Mouse (Mus musculus) CH12.LX (cell line): ENCODE results near the gene Morf4l1. TPM values are rescaled to one million over a fixed set of nuclear protein-coding genes. Genes with fewer than 3 reads are reported as not detected.

ENCODE experiments used
- DNase-seq: peaks from one replicate; pipeline ENCODE4 v3.0.0-alpha.2; 2013; ENCODE audit errors: extremely low read depth
- H3K27ac ChIP-seq: 2 replicates; pipeline ENCODE4 v1.5.1; 2012; ENCODE audit warnings: low read depth, mild to moderate bottlenecking, control low read depth, moderate library complexity; ENCODE audit not compliant: insufficient read depth
- H3K27me3 ChIP-seq: replicated peaks from 2 replicates; pipeline ENCODE3; 2012; ENCODE audit warnings: inconsistent platforms
- H3K36me3 ChIP-seq, 2 experiments: replicated peaks in 1 of 2; 2 replicates each; pipeline versions ENCODE3 to v1.6.1; 2012; ENCODE audit warnings: inconsistent platforms in 1 of 2, low read length in 1 of 2, mild to moderate bottlenecking in 1 of 2, mixed read lengths in 1 of 2, moderate library complexity in 1 of 2; ENCODE audit not compliant: control insufficient read depth in 1 of 2, insufficient read depth in 1 of 2
- H3K4me1 ChIP-seq, 2 experiments: 2 replicates each; pipeline ENCODE4 v1.6.1; 2012; ENCODE audit warnings: inconsistent platforms in 1 of 2, moderate library complexity in 1 of 2; ENCODE audit not compliant: insufficient read depth in 2 of 2, control insufficient read depth in 1 of 2
- H3K4me2 ChIP-seq: 2 replicates; pipeline ENCODE4 v1.6.1; 2012; ENCODE audit warnings: low read depth, mild to moderate bottlenecking, control low read depth; ENCODE audit not compliant: poor library complexity, insufficient read depth, severe bottlenecking
- H3K4me3 ChIP-seq, 3 experiments: fragments of 150-350 bp in 1 of 3; sonication (generic) in 1 of 3; replicated peaks in 1 of 3; 2 replicates each; pipeline versions ENCODE3 to v1.5.1; 2011 to 2012; ENCODE audit warnings: low read depth in 2 of 3, low read length in 2 of 3, mild to moderate bottlenecking in 2 of 3, moderate library complexity in 2 of 3, control low read depth in 1 of 3, improper control_type of control experiment in 1 of 3, inconsistent platforms in 1 of 3, mixed read lengths in 1 of 3; ENCODE audit not compliant: poor library complexity in 1 of 3
- H3K79me2 ChIP-seq: replicated peaks from 2 replicates; pipeline ENCODE4 v1.6.1; 2012; ENCODE audit warnings: mild to moderate bottlenecking, moderate library complexity; ENCODE audit not compliant: control insufficient read depth, poor library complexity, insufficient read depth, severe bottlenecking; ENCODE audit errors: extremely low read depth
- H3K9ac ChIP-seq: 2 replicates; pipeline ENCODE4 v1.6.1; 2012; ENCODE audit warnings: low read depth, mild to moderate bottlenecking, control low read depth, moderate library complexity; ENCODE audit not compliant: insufficient read depth
- H3K9me3 ChIP-seq: replicated peaks from 2 replicates; pipeline ENCODE3; 2012; ENCODE audit warnings: low read length, inconsistent platforms, mixed read lengths
- CHD1 ChIP-seq: IDR thresholded peaks from 2 replicates; pipeline ENCODE4 v1.6.1; 2012; ENCODE audit warnings: low read depth, low read length, improper control_type of control experiment, inconsistent platforms
- CHD2 ChIP-seq: IDR thresholded peaks from 2 replicates; pipeline ENCODE4 v1.6.1; 2011; ENCODE audit warnings: low read length, improper control_type of control experiment
- E2F4 ChIP-seq: IDR thresholded peaks from 2 replicates; pipeline ENCODE4 v1.6.1; 2011; ENCODE audit warnings: low read depth, low read length, improper control_type of control experiment; ENCODE audit not compliant: insufficient replicate concordance
- EP300 ChIP-seq: IDR thresholded peaks from 2 replicates; pipeline ENCODE4 v1.6.1; 2011; ENCODE audit warnings: low read length, improper control_type of control experiment
- ETS1 ChIP-seq: conservative IDR thresholded peaks from 2 replicates; pipeline ENCODE4 v1.6.1; 2012; ENCODE audit warnings: low read depth, mild to moderate bottlenecking, inconsistent platforms, low read length, improper control_type of control experiment, moderate library complexity
- HCFC1 ChIP-seq: IDR thresholded peaks from 2 replicates; pipeline ENCODE4 v1.6.1; 2012; ENCODE audit warnings: low read depth, mild to moderate bottlenecking, inconsistent platforms, low read length, improper control_type of control experiment
- JUN ChIP-seq: IDR thresholded peaks from 2 replicates; pipeline ENCODE4 v1.6.1; 2011; ENCODE audit warnings: low read depth, mild to moderate bottlenecking, low read length, improper control_type of control experiment, moderate library complexity; ENCODE audit not compliant: insufficient read depth
- JUND ChIP-seq: conservative IDR thresholded peaks from 2 replicates; pipeline ENCODE4 v1.6.1; 2011; ENCODE audit warnings: low read depth, low read length, improper control_type of control experiment
- MAX ChIP-seq: IDR thresholded peaks from 2 replicates; pipeline ENCODE4 v1.6.1; 2011; ENCODE audit warnings: low read length, improper control_type of control experiment
- MAZ ChIP-seq: IDR thresholded peaks from 2 replicates; pipeline ENCODE4 v1.6.1; 2012; ENCODE audit warnings: low read depth, mild to moderate bottlenecking, inconsistent platforms, low read length, improper control_type of control experiment, moderate library complexity
- MXI1 ChIP-seq: IDR thresholded peaks from 2 replicates; pipeline ENCODE4 v1.6.1; 2011; ENCODE audit warnings: mild to moderate bottlenecking, low read depth, low read length, improper control_type of control experiment
- NELFE ChIP-seq: IDR thresholded peaks from 2 replicates; pipeline ENCODE4 v1.6.1; 2011; ENCODE audit warnings: low read depth, low read length, improper control_type of control experiment
- PAX5 ChIP-seq: IDR thresholded peaks from 2 replicates; pipeline ENCODE4 v1.6.1; 2012; ENCODE audit warnings: low read length, inconsistent platforms, mixed read lengths
- POLR2AphosphoS2 ChIP-seq: IDR thresholded peaks from 2 replicates; pipeline ENCODE4 v1.6.1; 2011; ENCODE audit warnings: low read depth, low read length, improper control_type of control experiment
- RCOR1 ChIP-seq: conservative IDR thresholded peaks from 2 replicates; pipeline ENCODE4 v1.6.1; 2012; ENCODE audit warnings: low read depth, mild to moderate bottlenecking, inconsistent platforms, low read length, improper control_type of control experiment
- SIN3A ChIP-seq: IDR thresholded peaks from 2 replicates; pipeline ENCODE4 v1.6.1; 2012; ENCODE audit warnings: low read length, improper control_type of control experiment, inconsistent platforms
- SMC3 ChIP-seq: IDR thresholded peaks from 2 replicates; pipeline ENCODE4 v1.6.1; 2011; ENCODE audit warnings: low read depth, low read length, improper control_type of control experiment
- TCF12 ChIP-seq: IDR thresholded peaks from 2 replicates; pipeline ENCODE4 v1.6.1; 2014; ENCODE audit warnings: low read depth, mild to moderate bottlenecking, inconsistent platforms, low read length, improper control_type of control experiment
- USF1 ChIP-seq: IDR thresholded peaks from 2 replicates; pipeline ENCODE4 v1.6.1; 2014; ENCODE audit warnings: low read depth, mild to moderate bottlenecking, inconsistent platforms, low read length, improper control_type of control experiment
- USF2 ChIP-seq: conservative IDR thresholded peaks from 2 replicates; pipeline ENCODE4 v1.6.1; 2011; ENCODE audit warnings: low read depth, low read length, improper control_type of control experiment
- ZC3H11A ChIP-seq: IDR thresholded peaks from 2 replicates; pipeline ENCODE4 v1.6.1; 2012; ENCODE audit warnings: low read depth, mild to moderate bottlenecking, inconsistent platforms, low read length, improper control_type of control experiment
- ZMIZ1 ChIP-seq: IDR thresholded peaks from 2 replicates; pipeline ENCODE4 v1.6.1; 2012; ENCODE audit warnings: low read depth, mild to moderate bottlenecking, inconsistent platforms, low read length, improper control_type of control experiment
- ZNF384 ChIP-seq: IDR thresholded peaks from 2 replicates; pipeline ENCODE4 v1.6.1; 2012; ENCODE audit warnings: low read depth, low read length, improper control_type of control experiment, inconsistent platforms
- dilution Hi-C: fragments of 300-500 bp; cut with MboI; formaldehyde crosslinking; loops from 2 replicates; pipeline ENCODE4 v1.14.3; 2020; ENCODE audit warnings: low sequenced_read_pairs; ENCODE audit not compliant: extremely low pct_unique_long_range_greater_than_20kb, extremely low pct_ligation_motif_present
- in situ Hi-C: fragments of 300-500 bp; cut with MboI; formaldehyde crosslinking; loops from 3 replicates; pipeline ENCODE4 v1.14.3; 2019; ENCODE audit warnings: low sequenced_read_pairs, low pct_ligation_motif_present, low pct_unique_long_range_greater_than_20kb, mixed read lengths
- polyA plus RNA-seq: library from polyadenylated mRNA; unstranded; fragments of >175 nt; gene quantifications from 2 replicates; pipeline ENCODE4 v1.2.1, GENCODE M21; 2012; ENCODE audit warnings: low read depth; ENCODE audit not compliant: insufficient read length
- total RNA-seq, 2 experiments: library from RNA; depleted of rRNA; stranded (reverse); fragments of 300-350 nt in 1 of 2; fragments of >200 nt in 1 of 2; gene quantifications; 2 replicates each; pipeline ENCODE4 v1.2.3; 2012 to 2014

The Morf4l1 gene
- total and polyA plus RNA-seq, 3 experiments = 127 to 233 (median 225) TPM

DNA sequence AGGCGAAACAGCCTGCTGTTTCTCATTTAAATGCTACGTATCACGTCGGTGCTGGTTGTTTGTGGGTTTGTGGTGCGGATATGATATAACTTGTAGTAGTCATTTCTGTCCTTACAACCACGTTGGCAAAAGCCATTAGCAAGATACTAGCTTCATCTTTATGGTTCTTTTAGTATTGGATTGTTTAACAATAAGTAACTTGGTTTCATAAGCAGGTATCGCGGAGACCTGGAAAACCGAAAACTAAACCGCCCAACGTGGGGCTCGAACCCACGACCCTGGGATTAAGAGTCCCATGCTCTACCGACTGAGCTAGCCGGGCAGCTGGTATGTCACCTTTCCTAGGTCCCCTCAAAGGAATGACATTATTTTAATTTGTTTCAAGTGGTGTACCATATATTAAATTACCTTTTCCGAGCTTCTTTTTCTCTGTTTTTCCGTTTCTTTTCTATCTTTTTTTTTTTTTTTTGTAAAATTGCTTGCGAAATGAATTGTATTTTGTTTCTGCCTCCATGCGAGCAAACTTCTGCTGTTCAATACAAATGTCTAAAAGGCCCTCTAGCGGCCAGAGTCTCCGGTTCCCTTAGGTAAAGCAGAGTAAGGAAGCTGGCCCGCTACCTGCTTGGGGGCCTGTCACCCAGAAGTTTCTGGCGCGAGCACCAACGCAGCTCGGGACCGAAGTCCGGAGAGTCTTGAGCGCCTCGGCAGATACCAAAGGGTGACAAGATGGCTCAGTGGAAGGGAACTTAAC is 11.9 kb upstream of the Morf4l1 start (continued):
- TF ChIP-seq SMC3 = peak; percentile 62
- TF ChIP-seq PAX5 = no peak
- no peak for TF ChIP-seq RCOR1
- no peak; the same call in 1 of the 2 replicates for TF ChIP-seq EP300
- peak; percentile 22 for TF ChIP-seq HCFC1
- no peak for TF ChIP-seq SIN3A
- TF ChIP-seq CHD2 = no peak
- peak; percentile 74 for TF ChIP-seq JUN
- TF ChIP-seq NELFE = no peak
- TF ChIP-seq E2F4 = peak; percentile 86
- no peak for TF ChIP-seq POLR2AphosphoS2
- TF ChIP-seq ETS1 = peak; percentile 52; the same call in 1 of the 2 replicates
- TF ChIP-seq JUND = peak; percentile 97
- no peak for TF ChIP-seq CHD1
- 0 out of 2 replicates have a peak, but pooled peaks have one; percentile 14 for TF ChIP-seq ZC3H11A
- TF ChIP-seq USF1 = no peak
- TF ChIP-seq TCF12 = 0 out of 2 replicates have a peak, but pooled peaks have one; percentile 38
- TF ChIP-seq USF2 = no peak

DNA sequence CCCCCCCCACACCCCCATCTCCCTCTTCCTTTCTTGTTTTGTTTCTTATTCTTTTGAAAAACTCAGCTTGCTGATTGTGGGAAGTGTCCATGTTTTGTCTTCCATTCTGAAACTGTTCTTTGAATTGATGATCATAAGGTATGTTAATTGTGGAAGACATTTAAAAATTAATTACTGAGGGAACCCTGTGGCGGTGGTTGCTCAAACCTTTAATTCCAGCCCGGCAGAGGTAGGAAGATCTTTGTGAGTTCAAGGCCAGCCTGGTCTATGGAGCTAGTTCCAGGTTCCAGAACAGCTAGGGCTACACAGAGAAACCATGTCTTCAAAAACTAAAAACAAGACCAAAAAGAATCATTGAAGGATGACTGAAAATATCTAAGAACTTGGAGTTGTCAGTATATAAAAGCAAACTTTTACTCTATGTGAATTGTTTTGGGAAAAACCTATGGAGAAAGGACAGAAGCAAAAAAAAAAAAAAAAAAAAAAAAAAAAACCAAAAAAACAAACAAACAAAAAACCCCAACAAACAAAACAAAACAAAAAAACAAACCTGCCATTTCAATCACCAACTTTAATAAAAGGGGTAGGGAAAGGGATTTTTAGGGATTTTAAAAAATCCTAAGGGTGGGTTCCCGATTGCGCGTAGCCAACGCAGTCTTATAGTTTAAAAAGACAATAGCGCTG is 11.0 kb upstream of the Morf4l1 start:
- Histone ChIP-seq H3K4me2 (peak overlapping the region; percentile 90), H3K9me3 (no peaks in the 10 kb centered on the region), H3K4me3 (peak overlapping the region; percentile 44 to 52 (median 51)), H3K36me3 (no peaks in the 10 kb centered on the region), H3K4me1 (peaks cover 0 to 10% of the 10 kb centered on the region in 2 experiments; a peak in 3 of 4 replicates), H3K27me3 (no peaks in the 10 kb centered on the region), H3K9ac (no peak overlapping the region), H3K27ac (no peak overlapping the region), H3K79me2 (no peaks in the 10 kb centered on the region)
- dilution Hi-C loops = no loop called here
- no peak for DNase-seq
- TF ChIP-seq MAZ (no peak), MXI1 (no peak), NELFE (no peak), ZNF384 (peak; percentile 79), CHD2 (no peak), MAX (no peak), ZMIZ1 (no peak)
- in situ Hi-C loops = loop anchor here (5.0 kb wide), 1 partner anchor 37 kb away; the partner anchor contains the start of gene Adamts7
